ENCODE assay signal across 9 mouse cellular contexts in genomic region chrX:166173796-166174195, GRCm38 (mm10). TPM values are rescaled to one million over a fixed set of nuclear protein-coding genes. Genes with fewer than 3 reads are reported as not detected.
A peak's percentile ranks its signal among the peaks of the same experiment; 100 is the strongest.
DNase-seq lines count a peak whose midpoint lies in the region; ATAC-seq lines count a peak whose summit lies in the region.
"Had no signal": no experiment of that assay in that cellular context is flagged by ENCODE, and none has a peak within 500 bp of the region (broad histone marks: within the 10 kb centered on the region; RNA-seq: fewer than 3 reads in every experiment).

No protein-coding gene starts in this region.

- H3K27ac ChIP-seq in embryonic facial prominence, embryonic 14.5 days (replicated peaks; ENCODE audit: low read depth, low read length) = no peak overlapping the region
- H3K27ac ChIP-seq in embryonic facial prominence, embryonic 10.5 days (replicated peaks) = no peak overlapping the region

- H3K9ac ChIP-seq in embryonic facial prominence, embryonic 14.5 days (ENCODE audit: low read depth, low read length) = no peak overlapping the region

- H3K4me1 ChIP-seq in embryonic facial prominence, embryonic 14.5 days (ENCODE audit: control insufficient read depth, insufficient read depth, low read length) = no peaks in the 10 kb centered on the region
- H3K4me1 ChIP-seq in embryonic facial prominence, embryonic 10.5 days = peaks cover 13% of the 10 kb centered on the region

- 0 out of 2 replicates have a peak, but pooled peaks cover 3% of the 10 kb centered on the region for H3K27me3 ChIP-seq in embryonic facial prominence, embryonic 14.5 days (replicated peaks; ENCODE audit: control insufficient read depth, insufficient read depth, low read length)
- H3K27me3 ChIP-seq in embryonic facial prominence, embryonic 10.5 days (replicated peaks; ENCODE audit: low read depth, poor library complexity, severe bottlenecking) = peaks cover 43% of the 10 kb centered on the region

- no peaks in the 10 kb centered on the region for H3K36me3 ChIP-seq in embryonic facial prominence, embryonic 14.5 days (ENCODE audit: control insufficient read depth, insufficient read depth, low read length)
- no peaks in the 10 kb centered on the region; the same call in 1 of the 2 replicates for H3K36me3 ChIP-seq in embryonic facial prominence, embryonic 10.5 days (replicated peaks)

- no peak overlapping the region for H3K4me3 ChIP-seq in embryonic facial prominence, embryonic 14.5 days (ENCODE audit: low read depth, low read length)
- H3K4me3 ChIP-seq in embryonic facial prominence, embryonic 10.5 days = no peak overlapping the region

- 60% methylated on average over 7 of the region's 7 CpGs for WGBS in embryonic facial prominence, embryonic 14.5 days
- 52% methylated on average over 7 of the region's 7 CpGs for WGBS in embryonic facial prominence, embryonic 10.5 days

- DNase-seq in embryonic facial prominence, embryonic 14.5 days (ENCODE audit: low spot score) = peak; percentile 29
- DNase-seq in embryonic facial prominence, embryonic 10.5 days (ENCODE audit: low spot score) = no peak
- DNase-seq in frontal cortex, postnatal 10 days (ENCODE audit: low spot score in 2 of 2) = peak; percentile 35 to 36
- DNase-seq in left cerebral cortex, postnatal 14 days (ENCODE audit: low spot score in 2 of 2) = peak; percentile 26 to 48
- peak; percentile 37 for DNase-seq in right cerebral cortex, postnatal 14 days
- DNase-seq in heart, adult 9 months (ENCODE audit: low spot score in 2 of 2) = no peak
- DNase-seq in thymus, postnatal 0 days (ENCODE audit: low spot score) = no peak
- DNase-seq in adrenal gland, postnatal 14 days = no peak
- DNase-seq: adrenal gland, postnatal 25 days had no signal

- intact Hi-C loops in left cerebral cortex, postnatal 14 days (cut with DNase I) = loop anchor here (5.0 kb wide), 3 partner anchors 44 to 174 kb away; partner anchors contain the start of gene Gpm6b

- no peaks in the 10 kb centered on the region for H3K9me3 ChIP-seq in embryonic facial prominence, embryonic 14.5 days (ENCODE audit: control insufficient read depth, low read length)
- no peaks in the 10 kb centered on the region for H3K9me3 ChIP-seq in embryonic facial prominence, embryonic 10.5 days

- H3K4me2 ChIP-seq in embryonic facial prominence, embryonic 14.5 days (ENCODE audit: low read depth, low read length) = no peak overlapping the region

- no peak for ATAC-seq in embryonic facial prominence, embryonic 14.5 days (ENCODE audit: low read depth)

RNA-seq across cellular contexts. Expression of gene Gemin8, which starts 3.5 kb away (rescaled TPM):
- 11.8 and 11.9 TPM in 2 replicates for polyA plus RNA-seq in embryonic facial prominence, embryonic 14.5 days (2014; fragmentation: Nextera tagmentation; extraction: Ambion mirVana)
- polyA plus RNA-seq in embryonic facial prominence, embryonic 10.5 days (2016; fragmentation: Nextera tagmentation; extraction: Ambion mirVana) = 17.1 and 17.4 TPM in 2 replicates
- 10 to 100 TPM; 10.7 to 12.3 TPM for total RNA-seq in left cerebral cortex, postnatal 14 days (2021)
- 10.3 and 11.5 TPM in 2 replicates for polyA plus RNA-seq in thymus, postnatal 0 days (2015; fragmentation: Nextera tagmentation; extraction: Ambion mirVana)
- 8.1 and 10.2 TPM in 2 replicates for total RNA-seq in adrenal gland, postnatal 14 days (2021)

Comparison
In these comparisons a context has a peak if more than half of its experiments do, and no peak if none do; other contexts are left out.
1. DNase-seq: peak in embryonic facial prominence, embryonic 14.5 days (single experiment), frontal cortex, postnatal 10 days (2 of 2), left cerebral cortex, postnatal 14 days (2 of 2) and right cerebral cortex, postnatal 14 days (single experiment); none in embryonic facial prominence, embryonic 10.5 days (single experiment), heart, adult 9 months (0 of 2), thymus, postnatal 0 days (single experiment) and adrenal gland, postnatal 14 days (single experiment).